Comparison of ENCODE assay signal across 19 mouse cellular contexts in genomic region chr12:4481687-4482086, GRCm38 (mm10). TPM values are rescaled to one million over a fixed set of nuclear protein-coding genes. Genes with fewer than 3 reads are reported as not detected.
A peak's percentile ranks its signal among the peaks of the same experiment; 100 is the strongest.
DNase-seq lines count a peak whose midpoint lies in the region; ATAC-seq and TF ChIP-seq lines count a peak whose summit lies in the region.
"Had no signal": no experiment of that assay in that cellular context is flagged by ENCODE, and none has a peak within 500 bp of the region (broad histone marks: within the 10 kb centered on the region; RNA-seq: fewer than 3 reads in every experiment).

No protein-coding gene starts in this region.

- no peak for ATAC-seq in forebrain, embryonic 16.5 days
- ATAC-seq in forebrain, embryonic 13.5 days: no peak
- ATAC-seq: intestine, embryonic 15.5 days had no signal

- no peak for DNase-seq in layer of hippocampus, adult 2 months (ENCODE audit: low spot score in 2 of 2)
- DNase-seq in layer of hippocampus, adult 11-12 months (ENCODE audit: low spot score): no peak
- DNase-seq in brain, embryonic 14.5 days (ENCODE audit: low read depth): peak; percentile 53
- no peak for DNase-seq in Muller cell, postnatal 12 days (ENCODE audit: inconsistent ontology term)
- no peak for DNase-seq in spleen, adult 18-20 months
- DNase-seq: adrenal gland, postnatal 10 days; cerebellum, adult 18-20 months; cerebellum, adult 9-11 months; cerebellum, postnatal 36 days; gastrocnemius, postnatal 10 days; kidney, adult 18-20 months had no signal

- TF ChIP-seq CTCF in layer of hippocampus, adult 2 months (conservative IDR thresholded peaks at IDR 0.05): no peak
- no peak for TF ChIP-seq CTCF in brain, embryonic 14.5 days (IDR thresholded peaks at IDR 0.05; ENCODE audit: borderline replicate concordance, extremely low read depth, insufficient read depth, insufficient read length)

- H3K36me3 ChIP-seq in forebrain, embryonic 16.5 days (ENCODE audit: control insufficient read depth, insufficient read depth): no peaks in the 10 kb centered on the region
- no peaks in the 10 kb centered on the region for H3K36me3 ChIP-seq in forebrain, embryonic 13.5 days (ENCODE audit: poor library complexity, severe bottlenecking)
- H3K36me3 ChIP-seq: embryonic facial prominence, embryonic 15.5 days; heart, embryonic 12.5 days; hindbrain, embryonic 10.5 days; intestine, embryonic 15.5 days had no signal

- no peaks in the 10 kb centered on the region for H3K27me3 ChIP-seq in forebrain, embryonic 16.5 days (replicated peaks; ENCODE audit: control insufficient read depth, insufficient read depth, low read length)
- H3K27me3 ChIP-seq in forebrain, embryonic 13.5 days: 0 out of 2 replicates have a peak, but pooled peaks cover 2% of the 10 kb centered on the region
- H3K27me3 ChIP-seq: embryonic facial prominence, embryonic 15.5 days; intestine, embryonic 15.5 days had no signal

- H3K9me3 ChIP-seq in forebrain, embryonic 16.5 days (ENCODE audit: control insufficient read depth, low read length): no peaks in the 10 kb centered on the region
- H3K9me3 ChIP-seq in forebrain, embryonic 13.5 days (replicated peaks): no peaks in the 10 kb centered on the region
- H3K9me3 ChIP-seq: embryonic facial prominence, embryonic 15.5 days; heart, embryonic 12.5 days; hindbrain, embryonic 10.5 days; intestine, embryonic 15.5 days had no signal

- 47% methylated on average over 5 of the region's 5 CpGs for WGBS in forebrain, embryonic 16.5 days
- 51% methylated on average over 5 of the region's 5 CpGs for WGBS in forebrain, embryonic 13.5 days

- H3K4me1 ChIP-seq in forebrain, embryonic 16.5 days (replicated peaks; ENCODE audit: control insufficient read depth, insufficient read depth, low read length): peaks cover 10% of the 10 kb centered on the region
- H3K4me1 ChIP-seq in forebrain, embryonic 13.5 days: peaks cover 15% of the 10 kb centered on the region
- H3K4me1 ChIP-seq: embryonic facial prominence, embryonic 15.5 days; heart, embryonic 12.5 days; intestine, embryonic 15.5 days had no signal

- H3K27ac ChIP-seq in forebrain, embryonic 16.5 days (ENCODE audit: low read length): 0 out of 2 replicates have a peak overlapping the region, but pooled peaks have one; percentile 28
- no peak overlapping the region for H3K27ac ChIP-seq in forebrain, embryonic 13.5 days
- peak overlapping the region; percentile 36 for H3K27ac ChIP-seq in layer of hippocampus, adult 2 months
- H3K27ac ChIP-seq: embryonic facial prominence, embryonic 15.5 days; hindbrain, embryonic 10.5 days; hindbrain, embryonic 14.5 days; intestine, embryonic 15.5 days had no signal

- no peak for TF ChIP-seq POLR2A in brain, embryonic 14.5 days (IDR thresholded peaks at IDR 0.05; ENCODE audit: borderline replicate concordance, extremely low read depth, insufficient read depth, insufficient read length, poor library complexity, severe bottlenecking)

- H3K9ac ChIP-seq in forebrain, embryonic 16.5 days (replicated peaks; ENCODE audit: low read depth, low read length): no peak overlapping the region
- no peak overlapping the region for H3K9ac ChIP-seq in forebrain, embryonic 13.5 days
- H3K9ac ChIP-seq: embryonic facial prominence, embryonic 15.5 days; heart, embryonic 12.5 days; hindbrain, embryonic 14.5 days; intestine, embryonic 15.5 days had no signal

- H3K4me2 ChIP-seq in forebrain, embryonic 16.5 days (ENCODE audit: low read length): no peak overlapping the region
- no peak overlapping the region for H3K4me2 ChIP-seq in forebrain, embryonic 13.5 days
- H3K4me2 ChIP-seq: embryonic facial prominence, embryonic 15.5 days; heart, embryonic 12.5 days; hindbrain, embryonic 14.5 days; intestine, embryonic 15.5 days had no signal

- no peak overlapping the region for H3K4me3 ChIP-seq in forebrain, embryonic 16.5 days (replicated peaks; ENCODE audit: low read length)
- H3K4me3 ChIP-seq in forebrain, embryonic 13.5 days: no peak overlapping the region
- no peak overlapping the region for H3K4me3 ChIP-seq in layer of hippocampus, adult 2 months
- H3K4me3 ChIP-seq: embryonic facial prominence, embryonic 15.5 days; erythroblast, embryonic 14.5 days; heart, embryonic 12.5 days; hindbrain, embryonic 10.5 days; intestine, embryonic 15.5 days had no signal

RNA-seq across cellular contexts. Expression of gene Ncoa1, which starts 4.7 kb away (rescaled TPM):
- polyA plus RNA-seq in forebrain, embryonic 16.5 days (2015; fragmentation: Nextera tagmentation; extraction: Ambion mirVana): 16.4 and 21.0 TPM in 2 replicates
- polyA plus RNA-seq in forebrain, embryonic 13.5 days (2015; fragmentation: Nextera tagmentation; extraction: Ambion mirVana): 12.7 and 13.6 TPM in 2 replicates
- 100 to 1,000 TPM; 142 to 146 TPM for total RNA-seq in layer of hippocampus, adult 2 months (2021)
- 39.8 and 41.9 TPM in 2 replicates for polyA plus RNA-seq in brain, embryonic 14.5 days (2012; rRNA removed)
